Mouse (Mus musculus) G1E (cell line): Measurements from ENCODE around the gene Prpf6. TPM values are rescaled to one million over a fixed set of nuclear protein-coding genes. Genes with fewer than 3 reads are reported as not detected.
A peak's percentile ranks its signal among the peaks of the same experiment; 100 is the strongest.

ENCODE experiments used
- ATAC-seq: 2 replicates; pipeline ENCODE4 v1.8.0; 2016; ENCODE audit warnings: mild to moderate bottlenecking; ENCODE audit not compliant: insufficient number of reproducible peaks, poor library complexity, low FRiP score, severe bottlenecking; ENCODE audit errors: extremely low read depth
- DNase-seq: peaks from one replicate; pipeline ENCODE4 v3.0.0; 2012; ENCODE audit warnings: low spot score
- H3K27me3 ChIP-seq: 2 replicates; pipeline ENCODE4 v1.6.1; 2012; ENCODE audit warnings: mild to moderate bottlenecking, low read length, inconsistent platforms; ENCODE audit not compliant: insufficient read depth
- H3K36me3 ChIP-seq: replicated peaks from 2 replicates; pipeline ENCODE3; 2012; ENCODE audit warnings: mild to moderate bottlenecking, inconsistent platforms
- H3K4me1 ChIP-seq: 2 replicates; pipeline ENCODE4 v1.6.1; 2012; ENCODE audit warnings: low read depth, low read length, inconsistent platforms, mixed read lengths; ENCODE audit not compliant: insufficient read depth
- H3K4me3 ChIP-seq: 2 replicates; pipeline ENCODE4 v1.5.1; 2012; ENCODE audit warnings: low read depth, mild to moderate bottlenecking, inconsistent platforms, low read length, moderate library complexity, mixed read lengths
- H3K9me3 ChIP-seq: replicated peaks from 2 replicates; pipeline ENCODE4 v1.6.1; 2012; ENCODE audit warnings: inconsistent platforms
- CTCF ChIP-seq: IDR thresholded peaks from 2 replicates; pipeline ENCODE4 v1.5.1; 2012; ENCODE audit warnings: low read depth, low read length, inconsistent platforms, mixed read lengths
- GATA1 ChIP-seq: IDR thresholded peaks from 2 replicates; pipeline ENCODE4 v1.6.1; 2012; ENCODE audit warnings: borderline replicate concordance, low read length, inconsistent platforms, mixed read lengths
- GATA2 ChIP-seq: IDR thresholded peaks from 2 replicates; pipeline ENCODE4 v1.6.1; 2012; ENCODE audit warnings: low read depth, low read length, inconsistent platforms, borderline replicate concordance
- POLR2AphosphoS5 ChIP-seq: IDR thresholded peaks from 2 replicates; pipeline ENCODE4 v1.6.1; 2012; ENCODE audit warnings: low read depth, low read length, inconsistent platforms; ENCODE audit not compliant: insufficient replicate concordance
- TAL1 ChIP-seq: conservative IDR thresholded peaks from 2 replicates; pipeline ENCODE4 v1.6.1; 2012; ENCODE audit warnings: low read depth, low read length, inconsistent platforms, mixed read lengths
- polyA plus RNA-seq: library from polyadenylated mRNA; stranded (reverse); fragments of >175 nt; gene quantifications from 2 replicates; pipeline ENCODE4 v1.2.3, GENCODE M21; 2012
- total RNA-seq, 2 experiments: library from RNA; stranded (forward) in 1 of 2; stranded (reverse) in 1 of 2; fragments of 200-1000 nt in 1 of 2; fragments of >200 nt in 1 of 2; fragmentation: Nextera tagmentation in 1 of 2; gene quantifications; 2 replicates each; pipeline ENCODE4 v1.2.3; 2014 to 2017

Gene Prpf6
- total and polyA plus RNA-seq, 3 experiments, result 27.8 to 91.9 (median 53.1) TPM

GRCm38 (mm10) chr2:181568272-181569008, 23.2 kb upstream of the Prpf6 start:
- Histone ChIP-seq H3K27me3 (no peaks in the 10 kb centered on the region; the same call in 1 of the 2 replicates), H3K36me3 (peaks cover 58% of the 10 kb centered on the region), H3K4me1 (peaks cover 42% of the 10 kb centered on the region), H3K9me3 (no peaks in the 10 kb centered on the region), H3K4me3 (no peak overlapping the region)
- ATAC-seq, result peak; percentile 54
- peak; percentile 64 for DNase-seq
- 0 out of 2 replicates have a peak, but pooled peaks have one; percentile 13 for TF ChIP-seq TAL1
- no peak for TF ChIP-seq GATA2
- TF ChIP-seq GATA1, result no peak
- no peak for TF ChIP-seq POLR2AphosphoS5
- peak; percentile 79 for TF ChIP-seq CTCF

DNA sequence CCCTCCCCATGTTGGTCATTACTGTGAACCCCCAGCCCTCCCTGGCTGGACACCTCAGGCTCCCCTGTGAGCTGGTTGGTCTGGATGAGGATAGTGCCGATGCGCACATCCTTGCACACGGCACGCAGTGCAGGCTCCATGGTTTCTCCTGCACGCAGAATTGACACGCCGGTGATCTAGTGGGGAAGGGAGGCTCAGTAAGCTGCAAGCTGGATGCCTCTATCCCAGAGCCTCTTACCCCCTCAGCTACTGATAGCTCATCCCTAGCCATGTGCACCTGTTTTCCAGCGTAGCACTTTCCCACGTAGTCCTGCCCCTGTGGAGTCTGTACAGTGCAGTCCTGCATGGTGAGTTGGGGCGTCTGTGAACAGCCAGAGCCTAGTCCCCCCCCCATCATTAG, 21.8 kb upstream of the Prpf6 start:
- Histone ChIP-seq H3K4me3 (no peak overlapping the region), H3K27me3 (no peaks in the 10 kb centered on the region; the same call in 1 of the 2 replicates), H3K4me1 (peaks cover 56% of the 10 kb centered on the region), H3K9me3 (no peaks in the 10 kb centered on the region), H3K36me3 (peaks cover 72% of the 10 kb centered on the region)
- DNase-seq (no peak), ATAC-seq (no peak)
- TF ChIP-seq POLR2AphosphoS5 (no peak), CTCF (no peak), TAL1 (no peak), GATA2 (no peak), GATA1 (no peak)

- no peak for TF ChIP-seq TAL1
- TF ChIP-seq GATA2, result no peak
- no peak for TF ChIP-seq POLR2AphosphoS5
- TF ChIP-seq CTCF, result no peak
- TF ChIP-seq GATA1, result no peak
- Histone ChIP-seq H3K4me3 (no peak overlapping the region), H3K4me1 (peaks cover 58% of the 10 kb centered on the region), H3K27me3 (no peaks in the 10 kb centered on the region; the same call in 1 of the 2 replicates), H3K36me3 (peaks cover 77% of the 10 kb centered on the region), H3K9me3 (no peaks in the 10 kb centered on the region)
- ATAC-seq (no peak), DNase-seq (no peak)
Observed at GRCm38 (mm10) chr2:181570375-181570774, 21.3 kb upstream of the Prpf6 start.

DNA sequence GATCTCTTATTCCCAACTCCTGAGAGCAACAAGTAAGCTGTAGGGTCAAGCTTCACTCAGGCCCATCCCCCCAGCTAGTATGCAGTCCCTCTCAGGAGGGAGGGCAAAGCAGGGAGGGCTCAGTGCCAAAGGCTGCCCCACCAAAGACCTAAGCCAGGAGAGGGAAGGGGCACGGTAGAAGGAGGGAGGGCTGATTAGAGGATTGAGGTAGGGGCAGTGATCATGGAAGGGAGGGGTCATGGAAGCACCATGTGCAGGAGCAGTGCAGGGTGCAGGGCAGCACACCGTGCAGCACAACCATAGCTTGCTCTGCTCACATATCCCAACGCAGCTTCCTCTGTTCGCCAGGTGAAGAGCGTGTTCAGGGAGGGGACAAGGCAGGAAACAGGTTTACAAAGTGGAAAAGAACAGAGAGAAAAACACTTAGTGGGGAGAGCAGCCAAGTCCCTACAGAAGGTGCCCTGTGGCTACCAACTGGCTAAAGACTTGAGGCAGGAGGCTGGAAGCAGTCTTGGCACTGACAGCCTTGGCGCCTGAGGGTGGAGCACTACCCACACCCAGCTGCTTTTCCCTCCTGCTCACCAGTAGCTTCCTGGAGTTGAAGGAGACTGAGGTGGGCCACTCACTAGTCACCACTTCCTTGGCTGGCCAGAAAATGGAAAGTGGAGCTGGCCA, 20.6 kb upstream of the Prpf6 start:
- Histone ChIP-seq H3K9me3 (no peaks in the 10 kb centered on the region), H3K4me3 (no peak overlapping the region), H3K36me3 (peaks cover 80% of the 10 kb centered on the region), H3K27me3 (no peaks in the 10 kb centered on the region; the same call in 1 of the 2 replicates), H3K4me1 (peaks cover 58% of the 10 kb centered on the region)
- DNase-seq, result no peak
- no peak for ATAC-seq
- no peak for TF ChIP-seq POLR2AphosphoS5
- no peak for TF ChIP-seq CTCF
- TF ChIP-seq TAL1, result no peak
- TF ChIP-seq GATA1, result no peak
- no peak for TF ChIP-seq GATA2

- Histone ChIP-seq H3K4me3 (no peak overlapping the region), H3K9me3 (no peaks in the 10 kb centered on the region), H3K4me1 (peaks cover 64% of the 10 kb centered on the region), H3K36me3 (peaks cover 85% of the 10 kb centered on the region), H3K27me3 (no peaks in the 10 kb centered on the region; the same call in 1 of the 2 replicates)
- ATAC-seq, result no peak
- no peak for DNase-seq
- TF ChIP-seq GATA1, result no peak
- no peak for TF ChIP-seq CTCF
- TF ChIP-seq POLR2AphosphoS5, result no peak
- TF ChIP-seq GATA2, result no peak
- no peak for TF ChIP-seq TAL1
Observed at GRCm38 (mm10) chr2:181571941-181572670, 19.6 kb upstream of the Prpf6 start.
